Mouse (Mus musculus): Measurements from ENCODE around the gene S100a1. TPM values are rescaled to one million over a fixed set of nuclear protein-coding genes. Genes with fewer than 3 reads are reported as not detected.

The S100a1 gene
- polyA plus RNA-seq, 1 experiment from 2014 or later = 190 TPM

DNA sequence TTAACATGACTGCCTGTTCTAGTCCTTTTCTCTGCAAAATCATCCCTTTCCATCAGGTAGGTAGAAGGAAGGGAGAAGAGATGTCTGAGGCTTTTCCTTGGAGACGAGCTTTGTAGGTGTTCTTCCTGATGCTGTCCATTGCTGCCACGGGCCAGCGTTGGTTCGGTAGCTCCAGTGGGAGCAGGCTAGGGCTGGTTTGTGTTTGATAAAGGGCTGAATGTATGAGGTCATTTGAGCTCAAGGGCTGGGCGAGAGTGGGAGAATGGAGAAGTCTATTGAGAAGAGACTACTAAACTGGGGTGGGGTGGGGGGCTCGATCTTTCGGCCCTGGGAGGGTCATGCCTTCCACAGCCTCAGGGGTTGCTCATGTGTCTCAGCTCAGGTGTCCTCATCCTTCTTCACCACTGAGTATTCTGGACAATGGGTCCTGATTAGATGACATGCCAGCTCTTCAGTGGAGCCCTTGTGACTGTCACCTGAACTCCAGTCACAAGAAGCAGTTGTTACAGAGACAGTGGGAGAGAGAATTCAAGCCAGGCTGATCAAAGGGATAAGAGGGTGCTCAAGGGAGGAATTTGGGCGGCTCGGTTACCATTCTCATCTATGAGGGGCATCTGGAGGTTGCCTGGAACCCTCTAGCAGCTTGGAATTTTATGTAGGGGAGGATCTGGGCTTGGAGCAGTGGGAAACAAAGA is 1.1 kb downstream of the S100a1 start:
- no peaks in the 10 kb centered on the region for H3K27me3 ChIP-seq
- ChIA-PET POLR2A (interaction anchor here (1.3 to 1.5 kb wide), 2 partner anchors 101 to 102 kb away, joined by 4 to 5 read pairs; no protein-coding TSS in a partner anchor), CTCF (interaction anchor here (0.8 to 3.0 kb wide), 14 partner anchors 9 to 140 kb away, joined by 3 to 22 read pairs (median 4); partner anchors contain the start of genes S100a14, S100a6, S100a7a and Snapin)
- no peak for TF ChIP-seq CTCF (IDR thresholded peaks at IDR 0.05)
- in situ Hi-C loops (cut with MboI; ENCODE audit: low pct_unique_long_range_greater_than_20kb) = no loop called here
- no peak for ATAC-seq
- no peak for DNase-seq (ENCODE audit: low read depth, low spot score)

DNA sequence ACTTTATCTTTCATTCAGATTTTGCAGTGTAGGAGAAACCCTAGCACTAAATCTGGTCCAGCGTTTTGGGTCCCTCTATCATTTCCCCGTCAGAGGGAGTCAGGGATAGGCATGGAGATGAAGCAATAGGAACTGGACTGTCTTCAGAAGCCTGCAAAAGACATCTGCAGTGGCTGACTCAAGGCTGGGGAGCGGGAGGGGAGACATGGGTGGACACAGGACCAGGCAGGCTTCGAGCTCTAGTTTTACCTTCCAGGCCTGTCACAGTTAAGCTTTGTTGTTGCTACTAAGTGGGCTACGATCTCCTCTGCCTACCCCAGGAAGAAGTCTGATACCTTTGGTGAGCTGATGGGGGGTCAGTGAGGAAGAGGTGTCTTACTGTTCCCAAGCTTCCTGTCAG is 1.9 kb downstream of the S100a1 start:
- ChIA-PET POLR2A (interaction anchor here (1.1 to 1.5 kb wide), 3 partner anchors 11 to 115 kb away, joined by 3 to 5 read pairs (median 3); no protein-coding TSS in a partner anchor), CTCF (interaction anchor here (0.7 to 3.0 kb wide), 13 partner anchors 10 to 141 kb away, joined by 3 to 22 read pairs (median 4); partner anchors contain the start of genes S100a14, S100a6 and Snapin)
- DNase-seq (ENCODE audit: low read depth, low spot score) (no peak), ATAC-seq (no peak)
- no peak for TF ChIP-seq CTCF (IDR thresholded peaks at IDR 0.05)
- H3K27me3 ChIP-seq = no peaks in the 10 kb centered on the region
- in situ Hi-C loops (cut with MboI; ENCODE audit: low pct_unique_long_range_greater_than_20kb) = no loop called here

DNA sequence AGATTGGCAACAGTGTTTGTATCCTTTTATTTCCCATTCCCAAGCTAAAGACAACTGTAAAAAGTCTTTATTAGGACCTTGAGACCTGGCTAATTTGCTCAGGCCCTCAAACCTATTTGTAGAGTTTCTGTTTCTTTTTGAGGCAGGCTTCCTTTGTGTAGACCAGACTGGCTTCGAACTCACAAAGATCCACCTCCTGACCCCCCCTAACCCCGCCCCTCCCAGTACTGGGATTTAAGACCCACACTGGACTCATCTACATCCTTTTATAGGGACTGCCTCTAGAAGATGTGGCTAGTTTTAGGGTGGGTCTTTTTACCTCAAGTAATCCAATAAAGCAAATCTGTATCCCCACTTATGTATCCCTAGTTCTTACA is 4.5 kb downstream of the S100a1 start:
- ATAC-seq = no peak
- TF ChIP-seq CTCF (IDR thresholded peaks at IDR 0.05) = no peak
- POLR2A ChIA-PET = interaction anchor here (0.6 to 2.2 kb wide), 10 partner anchors 9 to 136 kb away, joined by 3 to 18 read pairs (median 4); partner anchors contain the start of gene S100a4
- H3K27me3 ChIP-seq = no peaks in the 10 kb centered on the region
- in situ Hi-C loops (cut with MboI; ENCODE audit: low pct_unique_long_range_greater_than_20kb) = no loop called here
- CTCF ChIA-PET = interaction anchor here (0.6 to 5.1 kb wide), 5 partner anchors 9 to 143 kb away, joined by 3 to 26 read pairs (median 3); partner anchors contain the start of gene S100a14
- no peak for DNase-seq (ENCODE audit: low read depth, low spot score)

DNA sequence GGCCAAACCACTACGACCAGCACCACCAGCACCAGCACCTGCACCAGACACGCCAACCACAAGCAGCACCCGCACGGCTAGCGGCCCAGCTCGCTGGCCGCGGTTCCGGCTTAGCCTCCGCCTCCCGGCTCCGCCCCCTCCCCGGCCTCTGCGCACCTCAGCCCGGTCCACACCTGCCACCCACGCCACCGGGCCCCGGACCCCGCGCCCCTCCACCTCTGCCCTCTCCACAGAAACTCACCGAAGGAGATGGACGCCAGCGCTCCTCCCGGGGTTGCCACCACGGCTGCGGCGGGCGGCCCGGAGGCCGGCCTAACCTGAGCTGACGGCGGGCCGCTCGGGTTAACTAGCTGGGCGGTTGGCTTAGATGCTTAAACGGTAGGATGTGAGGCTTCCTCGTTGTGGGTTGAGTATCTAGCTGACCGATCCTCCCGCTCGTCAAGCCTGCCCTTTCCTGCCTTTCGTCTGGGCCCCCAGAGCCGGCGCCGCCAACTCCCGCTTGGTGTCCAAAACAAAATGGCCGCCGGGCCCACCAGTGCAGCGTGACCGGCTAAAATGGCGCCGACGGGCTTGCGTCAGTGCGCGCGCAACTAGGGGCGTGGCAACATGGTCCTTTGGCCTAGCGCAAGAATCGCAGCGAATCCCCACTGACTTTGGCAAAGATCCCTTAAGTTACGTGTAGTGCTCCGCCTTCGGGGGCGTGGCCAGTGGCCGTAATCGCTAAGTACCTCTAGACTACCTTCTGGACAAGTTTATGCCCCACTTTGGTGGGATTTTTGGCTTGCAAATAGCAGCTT is 5.0 kb downstream of the S100a1 start, which contains the start of gene Chtop:
Gene Chtop, minus strand, starts transcription at position 549 of the 797 bp plus-strand sequence.
- in situ Hi-C loops (cut with MboI; ENCODE audit: low pct_unique_long_range_greater_than_20kb) = no loop called here
- ChIA-PET POLR2A (interaction anchor here (0.6 to 2.2 kb wide), 14 partner anchors 11 to 143 kb away, joined by 3 to 18 read pairs (median 3); partner anchors contain the start of genes S100a14, S100a4 and Snapin), CTCF (interaction anchor here (0.8 to 5.1 kb wide), 14 partner anchors 10 to 201 kb away, joined by 3 to 26 read pairs (median 6); partner anchors contain the start of genes S100a14, S100a7a and Snapin)
- peak; percentile 96 for DNase-seq (ENCODE audit: low read depth, low spot score)
- peak; percentile 92 for ATAC-seq
- no peak for TF ChIP-seq CTCF (IDR thresholded peaks at IDR 0.05)
- no peaks in the 10 kb centered on the region for H3K27me3 ChIP-seq

DNA sequence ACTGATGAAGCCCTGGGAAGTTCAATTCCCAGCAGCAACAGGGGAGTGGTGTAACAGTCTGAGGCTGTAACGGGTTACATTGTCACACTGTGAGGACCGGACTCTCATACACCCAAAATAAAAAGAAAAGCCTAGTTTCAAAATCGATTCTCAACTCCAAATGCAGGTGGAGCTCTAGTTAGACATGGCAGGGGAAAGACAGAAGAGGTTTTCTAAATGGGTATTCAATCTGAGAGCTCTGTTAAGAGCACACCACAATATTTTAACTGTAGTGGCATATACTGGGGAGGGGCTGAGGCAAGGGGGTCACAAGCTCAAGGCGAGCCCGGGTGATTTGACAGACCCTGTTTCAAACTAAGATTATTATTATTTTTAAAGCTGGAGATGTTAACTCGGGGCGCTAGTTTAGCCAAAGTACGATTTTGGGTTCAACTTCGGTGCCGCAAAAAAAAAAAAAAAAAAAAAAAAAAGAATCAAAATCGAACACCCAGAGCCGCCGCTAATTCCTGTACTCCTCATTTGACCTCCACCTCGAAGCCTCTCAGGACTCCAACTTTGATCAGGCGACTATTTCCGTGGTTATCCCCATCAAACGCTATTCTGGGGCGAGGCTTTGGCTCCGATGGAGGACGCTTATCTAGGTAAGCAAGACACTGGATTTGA is 5.8 kb downstream of the S100a1 start:
- no peak for ATAC-seq

DNA sequence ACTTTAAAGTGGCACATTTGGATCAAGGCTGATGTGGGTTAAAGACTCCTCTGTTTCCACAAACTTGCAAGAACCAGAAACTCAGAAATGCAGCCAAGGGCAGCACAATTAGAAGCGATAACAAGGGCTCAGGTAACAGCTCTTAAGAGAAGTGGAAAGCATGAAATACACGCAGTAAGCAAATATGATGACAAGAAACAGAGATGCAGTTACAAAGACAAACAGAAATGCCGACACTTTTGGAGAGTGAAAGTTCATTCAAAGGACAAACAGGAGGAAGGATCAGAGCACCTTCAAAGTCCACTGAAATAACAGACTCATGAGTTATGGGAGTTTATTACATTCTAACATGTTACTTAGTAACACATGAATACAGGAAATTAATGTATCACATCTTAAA is 7.8 kb downstream of the S100a1 start:
- in situ Hi-C loops (cut with MboI; ENCODE audit: low pct_unique_long_range_greater_than_20kb) = no loop called here
- ChIA-PET POLR2A (interaction anchor here (0.9 to 1.2 kb wide), 3 partner anchors 9 to 16 kb away, joined by 3 to 7 read pairs (median 3); partner anchors contain the start of gene Snapin), CTCF (interaction anchor here (0.6 to 7.6 kb wide), 4 partner anchors 14 to 428 kb away, joined by 3 to 48 read pairs (median 16); partner anchors contain the start of genes S100a14, S100a7a and Snapin)
- ATAC-seq (no peak), DNase-seq (ENCODE audit: low read depth, low spot score) (no peak)
- no peak for TF ChIP-seq CTCF (IDR thresholded peaks at IDR 0.05)
- no peaks in the 10 kb centered on the region for H3K27me3 ChIP-seq

More for the DNA sequence above, 5.8 kb downstream of the S100a1 start:
- DNase-seq (ENCODE audit: low read depth, low spot score) = no peak
- TF ChIP-seq CTCF (IDR thresholded peaks at IDR 0.05) = no peak
- no peaks in the 10 kb centered on the region for H3K27me3 ChIP-seq
- POLR2A ChIA-PET = interaction anchor here (0.6 to 2.2 kb wide), 20 partner anchors 10 to 144 kb away, joined by 3 to 18 read pairs (median 4); partner anchors contain the start of genes S100a14, S100a16, S100a4 and Snapin
- in situ Hi-C loops (cut with MboI; ENCODE audit: low pct_unique_long_range_greater_than_20kb) = no loop called here
- CTCF ChIA-PET = interaction anchor here (0.7 to 5.1 kb wide), 16 partner anchors 10 to 201 kb away, joined by 3 to 26 read pairs (median 6); partner anchors contain the start of genes S100a14, S100a16, S100a7a and Snapin

DNA sequence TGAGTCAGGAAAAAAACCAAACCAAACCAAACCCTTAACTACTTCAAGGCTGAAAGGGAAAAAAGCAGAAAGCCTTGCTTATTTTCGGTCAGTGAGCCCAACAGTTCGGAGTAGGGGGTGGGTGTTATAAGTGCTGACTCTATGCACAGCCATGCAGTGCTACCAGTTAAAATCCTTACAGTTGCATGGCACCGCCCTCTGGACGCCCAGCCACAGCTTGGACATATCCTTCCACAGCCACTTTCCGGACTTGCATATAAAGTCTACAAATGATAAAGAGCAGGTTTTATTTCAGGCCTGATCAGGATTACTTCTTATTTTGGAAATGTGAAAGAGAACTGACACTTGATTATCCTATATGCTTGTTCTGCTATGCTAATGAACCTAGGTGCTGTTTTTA is 9.0 kb downstream of the S100a1 start:
- POLR2A ChIA-PET = interaction anchor here (0.7 kb wide), 1 partner anchor 167 kb away, joined by 3 read pairs; no protein-coding TSS in a partner anchor
- no peaks in the 10 kb centered on the region for H3K27me3 ChIP-seq
- ATAC-seq = no peak
- in situ Hi-C loops (cut with MboI; ENCODE audit: low pct_unique_long_range_greater_than_20kb) = no loop called here
- DNase-seq (ENCODE audit: low read depth, low spot score) = no peak
- TF ChIP-seq CTCF (IDR thresholded peaks at IDR 0.05) = no peak
- CTCF ChIA-PET = interaction anchor here (1.1 to 7.6 kb wide), 5 partner anchors 9 to 140 kb away, joined by 3 to 48 read pairs (median 5); partner anchors contain the start of genes S100a14 and Snapin

DNA sequence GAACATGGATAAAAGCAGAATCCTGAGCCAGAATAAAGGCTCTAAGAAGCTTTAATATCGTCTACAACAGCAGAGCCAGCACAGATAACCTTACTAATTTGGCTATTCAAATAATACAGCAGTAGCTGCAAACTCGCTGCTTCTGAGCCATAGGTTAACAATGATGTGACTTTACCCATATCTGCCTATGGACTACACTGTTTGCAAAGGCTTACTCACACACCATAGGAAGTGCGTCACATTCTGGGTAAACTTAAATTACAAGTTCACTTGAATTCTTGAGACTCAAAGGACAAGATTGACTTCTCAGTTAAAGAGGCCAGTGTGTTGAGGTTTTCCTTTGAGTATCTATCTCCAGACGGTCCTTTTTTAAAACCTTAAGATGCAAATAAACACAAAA is 10.7 kb downstream of the S100a1 start:
- ATAC-seq (no peak), DNase-seq (ENCODE audit: low read depth, low spot score) (no peak)
- in situ Hi-C loops (cut with MboI; ENCODE audit: low pct_unique_long_range_greater_than_20kb) = no loop called here
- no peak for TF ChIP-seq CTCF (IDR thresholded peaks at IDR 0.05)
- ChIA-PET CTCF (interaction anchor here (1.5 to 7.6 kb wide), 3 partner anchors 11 to 22 kb away, joined by 4 to 48 read pairs (median 5); partner anchors contain the start of gene Snapin), POLR2A (no interaction called here)
- H3K27me3 ChIP-seq = no peaks in the 10 kb centered on the region

DNA sequence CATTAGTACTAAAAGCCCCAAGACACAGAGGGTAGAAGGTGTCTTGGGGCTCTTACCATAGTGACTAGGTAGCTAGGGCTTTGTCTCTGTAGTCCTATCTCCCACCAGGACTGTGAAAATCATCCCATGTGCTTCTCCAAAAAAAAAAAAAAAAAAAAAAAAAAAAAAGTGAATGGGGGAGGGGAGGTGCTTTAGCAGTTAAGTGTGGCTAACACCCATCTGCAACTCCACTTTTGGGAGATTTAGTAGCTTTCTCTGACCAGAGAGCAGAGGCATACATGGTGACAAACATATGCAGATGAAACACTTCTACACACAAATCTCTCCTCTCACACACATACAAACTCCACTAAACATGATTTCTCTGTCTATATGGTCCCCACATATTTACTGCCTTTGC is 16.6 kb downstream of the S100a1 start:
- DNase-seq (ENCODE audit: low read depth, low spot score) = no peak
- ATAC-seq = no peak
- H3K27me3 ChIP-seq = no peaks in the 10 kb centered on the region
- ChIA-PET POLR2A (interaction anchor here (0.8 to 1.6 kb wide), 3 partner anchors 8 to 45 kb away, joined by 3 to 7 read pairs (median 5); partner anchors contain the start of gene Chtop), CTCF (interaction anchor here (0.9 to 2.1 kb wide), 3 partner anchors 10 to 158 kb away, joined by 4 to 10 read pairs (median 4); no protein-coding TSS in a partner anchor)
- in situ Hi-C loops (cut with MboI; ENCODE audit: low pct_unique_long_range_greater_than_20kb) = no loop called here
- no peak for TF ChIP-seq CTCF (IDR thresholded peaks at IDR 0.05)
